Mouse (Mus musculus) MEL (cell line): ENCODE measurements around the gene Mrpl32. TPM values are rescaled to one million over a fixed set of nuclear protein-coding genes. Genes with fewer than 3 reads are reported as not detected.

Source experiments
- DNase-seq: peaks from one replicate; pipeline ENCODE4 v3.0.0; 2011; ENCODE audit warnings: low read depth, low spot score
- H3K27ac ChIP-seq: 2 replicates; pipeline ENCODE4 v1.5.1; 2012; ENCODE audit warnings: low read depth, mild to moderate bottlenecking, control low read depth, low read length, moderate library complexity; ENCODE audit not compliant: control insufficient read depth
- H3K27me3 ChIP-seq, 2 experiments: fragments of 150-350 bp in 1 of 2; sonication (generic) in 1 of 2; 2 replicates each; pipeline ENCODE4 v1.6.1; 2012; ENCODE audit warnings: low read length in 2 of 2, mild to moderate bottlenecking in 2 of 2, improper control_type of control experiment in 1 of 2, moderate library complexity in 1 of 2; ENCODE audit not compliant: insufficient read depth in 2 of 2, control insufficient read depth in 1 of 2
- H3K36me3 ChIP-seq, 2 experiments: 2 replicates each; pipeline ENCODE4 v1.6.1; 2012 to 2014; ENCODE audit warnings: low read length in 2 of 2, improper control_type of control experiment in 1 of 2, inconsistent platforms in 1 of 2, mild to moderate bottlenecking in 1 of 2; ENCODE audit not compliant: insufficient read depth in 2 of 2, control insufficient read depth in 1 of 2
- H3K4me1 ChIP-seq, 2 experiments: fragments of 150-350 bp in 1 of 2; sonication (generic) in 1 of 2; 2 replicates each; pipeline ENCODE4 v1.6.1; 2012; ENCODE audit warnings: low read length in 2 of 2, improper control_type of control experiment in 1 of 2, mild to moderate bottlenecking in 1 of 2; ENCODE audit not compliant: insufficient read depth in 2 of 2, control insufficient read depth in 1 of 2
- H3K4me3 ChIP-seq, 2 experiments: fragments of 150-350 bp in 1 of 2; sonication (generic) in 1 of 2; 2 replicates each; pipeline ENCODE4 v1.5.1; 2012; ENCODE audit warnings: low read depth in 2 of 2, low read length in 2 of 2, mild to moderate bottlenecking in 2 of 2, moderate library complexity in 2 of 2, control low read depth in 1 of 2, improper control_type of control experiment in 1 of 2; ENCODE audit not compliant: control insufficient read depth in 1 of 2, insufficient read depth in 1 of 2
- H3K79me2 ChIP-seq: 2 replicates; pipeline ENCODE4 v1.6.1; 2012; ENCODE audit warnings: mild to moderate bottlenecking, low read length, moderate library complexity; ENCODE audit not compliant: control insufficient read depth, poor library complexity, insufficient read depth
- H3K9ac ChIP-seq: 2 replicates; pipeline ENCODE4 v1.6.1; 2012; ENCODE audit warnings: low read depth, mild to moderate bottlenecking, control low read depth, low read length, moderate library complexity; ENCODE audit not compliant: control insufficient read depth, poor library complexity, severe bottlenecking
- H3K9me3 ChIP-seq: fragments of 150-350 bp; sonication (generic); replicated peaks from 2 replicates; pipeline ENCODE4 v1.6.1; 2012; ENCODE audit warnings: mild to moderate bottlenecking, low read length, improper control_type of control experiment, moderate library complexity; ENCODE audit not compliant: insufficient read depth
- BHLHE40 ChIP-seq: IDR thresholded peaks from 2 replicates; pipeline ENCODE4 v1.6.1; 2012; ENCODE audit warnings: low read depth, mild to moderate bottlenecking, inconsistent platforms, low read length, improper control_type of control experiment, borderline replicate concordance
- CHD1 ChIP-seq: IDR thresholded peaks from 2 replicates; pipeline ENCODE4 v1.6.1; 2012; ENCODE audit warnings: low read depth, mild to moderate bottlenecking, inconsistent platforms, low read length, improper control_type of control experiment
- CHD2 ChIP-seq: IDR thresholded peaks from 2 replicates; pipeline ENCODE4 v1.6.1; 2011; ENCODE audit warnings: low read length, improper control_type of control experiment
- ELF1 ChIP-seq: IDR thresholded peaks from 2 replicates; pipeline ENCODE4 v1.6.1; 2014; ENCODE audit warnings: low read depth, mild to moderate bottlenecking, inconsistent platforms, low read length, improper control_type of control experiment, moderate library complexity
- EP300 ChIP-seq, 2 experiments: IDR thresholded peaks; 2 replicates each; pipeline ENCODE4 v1.6.1; 2011; ENCODE audit warnings: improper control_type of control experiment in 2 of 2, low read length in 2 of 2, low read depth in 1 of 2, mild to moderate bottlenecking in 1 of 2
- ETS1 ChIP-seq: IDR thresholded peaks from 2 replicates; pipeline ENCODE4 v1.6.1; 2012; ENCODE audit warnings: low read depth, mild to moderate bottlenecking, inconsistent platforms, low read length, improper control_type of control experiment, moderate library complexity
- JUND ChIP-seq: IDR thresholded peaks from 2 replicates; pipeline ENCODE4 v1.6.1; 2011; ENCODE audit warnings: low read depth, mild to moderate bottlenecking, improper control_type of control experiment, low read length
- KAT2A ChIP-seq: conservative IDR thresholded peaks from 2 replicates; pipeline ENCODE4 v1.6.1; 2012; ENCODE audit warnings: low read depth, low read length, improper control_type of control experiment, inconsistent platforms
- MEF2A ChIP-seq: IDR thresholded peaks from 2 replicates; pipeline ENCODE4 v1.6.1; 2014; ENCODE audit warnings: low read depth, mild to moderate bottlenecking, inconsistent platforms, low read length, improper control_type of control experiment; ENCODE audit not compliant: poor library complexity, insufficient replicate concordance, severe bottlenecking; ENCODE audit errors: extremely low read depth
- MXI1 ChIP-seq: IDR thresholded peaks from 2 replicates; pipeline ENCODE4 v1.6.1; 2011; ENCODE audit warnings: mild to moderate bottlenecking, low read depth, low read length, improper control_type of control experiment
- MYC ChIP-seq: IDR thresholded peaks from 2 replicates; pipeline ENCODE4 v1.6.1; 2011; ENCODE audit warnings: low read depth, mild to moderate bottlenecking, low read length, improper control_type of control experiment, moderate library complexity
- POLR2A ChIP-seq, 2 experiments: IDR thresholded peaks; 2 replicates each; pipeline ENCODE4 v1.6.1; 2011 to 2012; ENCODE audit warnings: low read length in 2 of 2, mild to moderate bottlenecking in 2 of 2, control low read depth in 1 of 2, improper control_type of control experiment in 1 of 2, low read depth in 1 of 2, moderate library complexity in 1 of 2; ENCODE audit not compliant: control insufficient read depth in 1 of 2, insufficient read depth in 1 of 2, poor library complexity in 1 of 2
- RCOR1 ChIP-seq: IDR thresholded peaks from 2 replicates; pipeline ENCODE4 v1.6.1; 2012; ENCODE audit warnings: low read depth, mild to moderate bottlenecking, inconsistent platforms, low read length, improper control_type of control experiment
- SIN3A ChIP-seq: IDR thresholded peaks from 2 replicates; pipeline ENCODE4 v1.6.1; 2012; ENCODE audit warnings: low read length, improper control_type of control experiment, inconsistent platforms
- SMC3 ChIP-seq: IDR thresholded peaks from 2 replicates; pipeline ENCODE4 v1.6.1; 2011; ENCODE audit warnings: low read depth, low read length, improper control_type of control experiment
- TAL1 ChIP-seq: IDR thresholded peaks from 2 replicates; pipeline ENCODE4 v1.6.1; 2012; ENCODE audit warnings: mild to moderate bottlenecking, inconsistent platforms, low read length, moderate library complexity, mixed read lengths
- USF1 ChIP-seq: IDR thresholded peaks from 2 replicates; pipeline ENCODE4 v1.6.1; 2014; ENCODE audit warnings: low read depth, mild to moderate bottlenecking, inconsistent platforms, low read length, improper control_type of control experiment, moderate library complexity
- ZKSCAN1 ChIP-seq: IDR thresholded peaks from 2 replicates; pipeline ENCODE4 v1.6.1; 2012; ENCODE audit warnings: low read depth, mild to moderate bottlenecking, inconsistent platforms, low read length, improper control_type of control experiment, moderate library complexity
- ZMIZ1 ChIP-seq: IDR thresholded peaks from 2 replicates; pipeline ENCODE4 v1.6.1; 2012; ENCODE audit warnings: low read depth, mild to moderate bottlenecking, inconsistent platforms, low read length, improper control_type of control experiment, moderate library complexity
- polyA plus RNA-seq, 2 experiments: library from polyadenylated mRNA; stranded (reverse) in 1 of 2; unstranded in 1 of 2; fragments of >175 nt in 1 of 2; fragments of >200 nt in 1 of 2; gene quantifications; 2 replicates each; pipeline versions ENCODE4 v1.2.1 to v1.2.4; 2012; ENCODE audit warnings: low replicate concordance in 2 of 2, low read depth in 1 of 2; ENCODE audit not compliant: insufficient read length in 2 of 2, insufficient read depth in 1 of 2, missing spikeins in 1 of 2
- total RNA-seq: library from RNA; depleted of rRNA; stranded (reverse); fragments of 300-350 nt; gene quantifications from 2 replicates; pipeline ENCODE4 v1.2.3, GENCODE M21; 2012

Mrpl32 gene
- total and polyA plus RNA-seq, 3 experiments = 58.2 to 89.7 TPM; not detected in 1

GRCm38 (mm10) chr13:14613553-14613952 is 588 bp upstream of the Mrpl32 start:
- DNase-seq = no peak
- Histone ChIP-seq H3K36me3 (peaks cover 9 to 24% of the 10 kb centered on the region in 2 experiments), H3K27me3 (no peaks in the 10 kb centered on the region), H3K9ac (peak overlapping the region; percentile 76), H3K4me3 (peak overlapping the region; percentile 61 to 81), H3K27ac (peak overlapping the region; percentile 55), H3K9me3 (no peaks in the 10 kb centered on the region), H3K79me2 (peaks cover 35% of the 10 kb centered on the region), H3K4me1 (peaks cover 0 to 3% of the 10 kb centered on the region in 2 experiments; a peak in 3 of 4 replicates)
- TF ChIP-seq CHD1 (no peak), ZMIZ1 (0 out of 2 replicates have a peak, but pooled peaks have one; percentile 16), MXI1 (peak; percentile 2; the same call in 1 of the 2 replicates)

GRCm38 (mm10) chr13:14612463-14612862 is 502 bp downstream of the Mrpl32 start:
- Histone ChIP-seq H3K9ac (peak overlapping the region; percentile 100), H3K79me2 (peaks cover 35% of the 10 kb centered on the region), H3K4me1 (peaks cover 0 to 3% of the 10 kb centered on the region in 2 experiments; a peak in 3 of 4 replicates), H3K27ac (peak overlapping the region; percentile 72), H3K9me3 (no peaks in the 10 kb centered on the region), H3K27me3 (no peaks in the 10 kb centered on the region), H3K36me3 (peaks cover 9 to 25% of the 10 kb centered on the region in 2 experiments), H3K4me3 (peak overlapping the region; percentile 72 to 100)
- TF ChIP-seq ZMIZ1 (no peak), ZKSCAN1 (no peak), CHD1 (no peak), CHD2 (no peak), KAT2A (no peak), SMC3 (no peak), USF1 (no peak), POLR2A (IDR thresholded peaks at IDR 0.05; ENCODE audit: control insufficient read depth in 1 of 2, insufficient read depth in 1 of 2, low read depth in 1 of 2, low read length in 2 of 2, poor library complexity in 1 of 2) (no peak), EP300 (IDR thresholded peaks at IDR 0.05; ENCODE audit: low read depth in 1 of 2, low read length in 2 of 2) (no peak), MXI1 (no peak), MEF2A (no peak), RCOR1 (no peak), ETS1 (no peak), MYC (no peak), TAL1 (no peak), SIN3A (no peak), BHLHE40 (no peak), JUND (no peak), ELF1 (no peak)
- no peak for DNase-seq
